Mouse (Mus musculus) limb, embryonic 11.5 days (tissue): Measurements from ENCODE around the gene Gm45713. TPM values are rescaled to one million over a fixed set of nuclear protein-coding genes. Genes with fewer than 3 reads are reported as not detected.
A peak's percentile ranks its signal among the peaks of the same experiment; 100 is the strongest.
"Not testable (repeated sequence)": the region's sequence is repeated elsewhere in the genome, so short reads cannot be mapped to it uniquely, and the experiment has no call there.

Experiments used
- ATAC-seq: fragments of 200-750 bp; cut with Nextera tagmentation; 2 replicates; pipeline ENCODE4 v1.8.0; 2017; ENCODE audit warnings: low read depth; ENCODE audit not compliant: insufficient number of reproducible peaks, low FRiP score, low TSS enrichment
- DNase-seq: peaks from one replicate; pipeline ENCODE4 v3.0.0-alpha.2; 2015; ENCODE audit warnings: low spot score
- H3K27ac ChIP-seq: fragments of 300-500 bp; sonication (generic); replicated peaks from 2 replicates; pipeline ENCODE4 v1.5.1; 2014; ENCODE audit warnings: low read depth, mild to moderate bottlenecking, low read length
- H3K27me3 ChIP-seq: fragments of 300-500 bp; sonication (generic); 2 replicates; pipeline ENCODE4 v1.6.1; 2014; ENCODE audit warnings: mild to moderate bottlenecking, low read length, mixed read lengths; ENCODE audit not compliant: control insufficient read depth, insufficient read depth
- H3K36me3 ChIP-seq: fragments of 300-500 bp; sonication (generic); 2 replicates; pipeline ENCODE4 v1.6.1; 2014; ENCODE audit warnings: mild to moderate bottlenecking, low read length, moderate library complexity, mixed read lengths; ENCODE audit not compliant: control insufficient read depth, insufficient read depth
- H3K4me1 ChIP-seq: fragments of 300-500 bp; sonication (generic); 2 replicates; pipeline ENCODE4 v1.6.1; 2014; ENCODE audit warnings: low read length, mixed read lengths; ENCODE audit not compliant: control insufficient read depth, insufficient read depth
- H3K4me2 ChIP-seq: fragments of 300-500 bp; sonication (generic); 2 replicates; pipeline ENCODE4 v1.6.1; 2014; ENCODE audit warnings: low read depth, mild to moderate bottlenecking, moderate library complexity; ENCODE audit not compliant: severe bottlenecking
- H3K4me3 ChIP-seq: fragments of 300-500 bp; sonication (generic); 2 replicates; pipeline ENCODE4 v1.5.1; 2014; ENCODE audit warnings: low read depth, low read length
- H3K9ac ChIP-seq: fragments of 300-500 bp; sonication (generic); 2 replicates; pipeline ENCODE4 v1.6.1; 2014; ENCODE audit warnings: mild to moderate bottlenecking, low read length
- H3K9me3 ChIP-seq: fragments of 300-500 bp; sonication (generic); 2 replicates; pipeline ENCODE4 v1.6.1; 2016; ENCODE audit warnings: low read length; ENCODE audit not compliant: control insufficient read depth
- WGBS: fragments of 180-500 bp; shearing (Covaris S2); extraction: QIAGEN DNeasy Blood & Tissue Kit; methylation state at CpG from one replicate; pipeline ENCODE4 v1.1.7; 2014; 5-methylcytosine and 5-hydroxymethylcytosine counted together
- polyA plus RNA-seq: library from polyadenylated mRNA; unstranded; fragments of >200 nt; fragmentation: Nextera tagmentation; extraction: Ambion mirVana; gene quantifications from 2 replicates; pipeline ENCODE4 v1.2.1, GENCODE M21; 2014

The Gm45713 gene
- polyA plus RNA-seq, 1 experiment from 2014 or later, result 0.45 TPM

DNA sequence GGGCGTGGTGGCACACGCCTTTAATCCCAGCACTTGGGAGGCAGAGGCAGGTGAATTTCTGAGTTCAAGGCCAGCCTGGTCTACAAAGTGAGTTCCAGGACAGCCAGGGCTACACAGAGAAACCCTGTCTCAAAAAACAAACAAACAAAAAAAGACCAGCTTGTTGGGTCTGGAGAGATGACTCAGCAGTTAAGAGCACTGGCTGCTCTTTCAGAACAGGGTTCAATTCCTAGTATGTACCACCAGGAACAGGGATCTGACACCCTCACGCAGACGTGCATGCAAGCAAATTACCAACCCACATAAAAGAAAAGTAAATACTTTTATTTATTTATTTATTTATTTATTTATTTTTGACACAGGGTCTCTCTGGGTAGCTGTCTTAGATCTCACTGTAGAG, 25.9 kb downstream of the Gm45713 start:
- H3K27ac ChIP-seq, H3K4me3 ChIP-seq, H3K4me2 ChIP-seq, DNase-seq, ATAC-seq, H3K4me1 ChIP-seq, H3K9ac ChIP-seq, H3K27me3 ChIP-seq, H3K36me3 ChIP-seq, H3K9me3 ChIP-seq: not testable (repeated sequence)
- WGBS, result 91% methylated on average over 4 of the region's 4 CpGs

DNA sequence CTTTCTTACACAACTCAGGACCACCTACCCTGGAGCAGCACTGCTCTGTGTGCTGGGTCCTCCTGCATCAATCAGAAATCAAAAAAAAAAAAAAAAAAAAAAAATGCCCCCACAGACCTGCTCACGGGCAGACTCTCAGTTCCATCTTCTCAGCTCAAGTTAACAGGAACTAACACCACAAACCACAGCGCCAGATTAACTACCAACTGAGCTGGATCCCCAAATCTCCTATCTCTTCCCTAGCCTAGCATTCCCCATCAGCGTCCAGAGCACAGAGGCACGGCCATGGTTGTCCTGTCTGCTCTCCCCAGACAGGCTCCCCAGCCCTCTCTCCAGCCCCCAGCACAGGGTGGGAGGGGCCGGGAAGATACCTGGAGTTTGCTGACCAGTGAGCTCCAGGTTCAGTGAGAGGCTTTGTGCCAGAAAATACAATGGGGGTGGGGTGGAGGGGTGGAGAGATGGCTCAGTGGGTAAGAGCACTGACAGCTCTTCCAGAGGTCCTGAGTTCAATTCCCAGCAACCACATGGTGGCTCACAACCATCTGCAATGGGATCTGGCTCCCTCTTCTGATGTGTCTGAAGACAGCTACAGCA, 28.9 kb downstream of the Gm45713 start:
- no peak overlapping the region for H3K4me3 ChIP-seq
- no peaks in the 10 kb centered on the region for H3K36me3 ChIP-seq
- DNase-seq (no peak), ATAC-seq (no peak; the same call in 1 of the 2 replicates)
- no peak overlapping the region for H3K4me2 ChIP-seq
- H3K27ac ChIP-seq, result no peak overlapping the region
- 67% methylated on average over 5 of the region's 5 CpGs for WGBS
- H3K4me1 ChIP-seq, result peaks cover 16% of the 10 kb centered on the region
- H3K9me3 ChIP-seq, result no peaks in the 10 kb centered on the region
- H3K9ac ChIP-seq, result no peak overlapping the region
- H3K27me3 ChIP-seq, result no peaks in the 10 kb centered on the region

GRCm38 (mm10) chr7:45106441-45106840, 29.6 kb downstream of the Gm45713 start:
- no peak overlapping the region for H3K4me2 ChIP-seq
- peaks cover 16% of the 10 kb centered on the region for H3K4me1 ChIP-seq
- no peak overlapping the region for H3K27ac ChIP-seq

GRCm38 (mm10) chr7:45105491-45105890, 30.5 kb downstream of the Gm45713 start:
- H3K4me2 ChIP-seq, result no peak overlapping the region
- no peaks in the 10 kb centered on the region for H3K36me3 ChIP-seq
- no peak overlapping the region for H3K27ac ChIP-seq
- no peaks in the 10 kb centered on the region for H3K27me3 ChIP-seq
- H3K4me1 ChIP-seq, result peaks cover 16% of the 10 kb centered on the region
- H3K4me3 ChIP-seq, result no peak overlapping the region
- 72% methylated on average over 8 of the region's 8 CpGs for WGBS
- DNase-seq (no peak), ATAC-seq (no peak)
- no peak overlapping the region for H3K9ac ChIP-seq
- H3K9me3 ChIP-seq, result no peaks in the 10 kb centered on the region

More at GRCm38 (mm10) chr7:45106441-45106840, 29.6 kb downstream of the Gm45713 start:
- Histone ChIP-seq H3K9ac (no peak overlapping the region), H3K27me3 (no peaks in the 10 kb centered on the region), H3K9me3 (no peaks in the 10 kb centered on the region), H3K4me3 (no peak overlapping the region), H3K36me3 (no peaks in the 10 kb centered on the region)
- DNase-seq (no peak), ATAC-seq (no peak)
- WGBS, result 47% methylated on average over 6 of the region's 6 CpGs

- no peak overlapping the region for H3K4me3 ChIP-seq
- H3K4me2 ChIP-seq, result no peak overlapping the region
- peaks cover 16% of the 10 kb centered on the region for H3K4me1 ChIP-seq
- no peak overlapping the region for H3K9ac ChIP-seq
- 81% methylated on average over 5 of the region's 5 CpGs for WGBS
- DNase-seq (no peak), ATAC-seq (no peak)
- no peaks in the 10 kb centered on the region for H3K36me3 ChIP-seq
- no peaks in the 10 kb centered on the region for H3K27me3 ChIP-seq
- H3K9me3 ChIP-seq, result no peaks in the 10 kb centered on the region
- no peak overlapping the region for H3K27ac ChIP-seq
Measured at GRCm38 (mm10) chr7:45104941-45105340, 31.1 kb downstream of the Gm45713 start.

DNA sequence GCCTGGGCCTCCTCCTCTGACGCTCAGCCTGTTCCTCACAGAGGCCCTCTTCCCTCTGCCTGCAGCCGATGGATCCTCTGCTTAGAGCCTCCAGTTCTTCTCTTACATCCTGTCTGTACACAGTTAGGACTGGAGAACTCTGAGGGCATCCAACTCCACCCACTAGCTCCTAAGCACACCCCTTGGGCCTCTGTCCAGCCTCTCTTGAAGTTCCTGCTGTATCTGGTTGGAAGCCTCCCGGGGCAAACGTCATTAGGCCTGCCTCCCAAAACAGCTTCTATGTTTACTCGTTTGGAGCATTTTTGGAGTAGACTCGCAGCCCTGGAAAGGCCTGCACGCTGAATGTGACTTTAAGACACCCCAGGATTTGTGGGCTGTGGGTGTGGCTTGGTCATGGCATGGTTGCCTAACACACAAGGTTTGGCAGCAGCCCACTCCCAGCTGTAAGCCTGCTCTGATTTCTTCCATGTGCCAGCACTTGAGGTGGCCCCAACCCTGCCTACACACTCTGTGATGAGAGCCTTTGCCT, 32.3 kb downstream of the Gm45713 start, which contains the start of gene Fcgrt:
Fcgrt (minus strand) TSS at position 200 of the 529 bp plus-strand sequence.
- DNase-seq (no peak), ATAC-seq (no peak)
- H3K9ac ChIP-seq, result peak within 1 kb of the TSS; percentile 28; the same call in 1 of the 2 replicates
- H3K27me3 ChIP-seq, result no peaks in the 10 kb centered on the region
- H3K9me3 ChIP-seq, result no peaks in the 10 kb centered on the region
- peaks cover 16% of the 10 kb centered on the region for H3K4me1 ChIP-seq
- 47% methylated on average over 7 of the region's 7 CpGs for WGBS
- H3K36me3 ChIP-seq, result no peaks in the 10 kb centered on the region
- no peak within 1 kb of the TSS for H3K4me3 ChIP-seq
- no peak within 1 kb of the TSS for H3K4me2 ChIP-seq
- H3K27ac ChIP-seq, result peak within 1 kb of the TSS; percentile 52; the same call in 1 of the 2 replicates

DNA sequence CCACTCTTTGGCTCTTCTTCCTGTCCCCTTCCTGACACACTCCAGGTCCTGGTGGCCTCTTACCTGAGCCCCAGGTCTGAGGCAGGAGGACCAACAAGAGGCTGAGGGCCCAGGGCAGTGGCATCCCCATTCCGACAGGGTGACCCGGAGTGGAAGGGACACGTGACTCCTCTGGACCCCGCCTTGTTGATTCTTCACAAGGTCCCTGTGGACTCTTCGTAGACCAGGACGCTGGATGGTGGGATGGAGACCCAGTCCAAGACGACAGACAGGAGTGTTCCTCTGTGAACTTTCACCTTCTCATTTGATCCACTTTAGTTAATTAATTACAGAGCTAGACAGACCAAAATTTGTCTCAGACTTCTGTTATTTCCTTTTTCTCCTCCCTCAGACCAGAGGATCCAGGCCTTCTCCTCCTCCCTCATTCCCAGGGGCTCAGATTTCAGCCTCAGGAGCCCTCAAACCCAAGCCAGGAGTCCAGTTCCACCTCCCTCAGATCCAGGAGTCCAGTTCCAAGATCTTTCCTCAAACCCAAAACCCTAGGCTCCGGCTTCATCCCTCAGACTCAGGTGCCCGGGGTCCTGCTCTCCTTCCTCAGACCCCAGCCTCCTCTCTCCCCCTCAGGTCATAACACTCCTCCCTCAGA, 33.0 kb downstream of the Gm45713 start:
- ATAC-seq (no peak), DNase-seq (no peak)
- H3K4me2 ChIP-seq, result no peak overlapping the region
- H3K27ac ChIP-seq, result peak overlapping the region; percentile 43; the same call in 1 of the 2 replicates
- 78% methylated on average over 9 of the region's 9 CpGs for WGBS
- peak overlapping the region; percentile 28; the same call in 1 of the 2 replicates for H3K9ac ChIP-seq
- H3K4me3 ChIP-seq, result no peak overlapping the region
- no peaks in the 10 kb centered on the region for H3K36me3 ChIP-seq
- peaks cover 16% of the 10 kb centered on the region for H3K4me1 ChIP-seq
- H3K27me3 ChIP-seq, result no peaks in the 10 kb centered on the region
- no peaks in the 10 kb centered on the region for H3K9me3 ChIP-seq

- Histone ChIP-seq H3K4me3 (no peak overlapping the region), H3K4me2 (no peak overlapping the region), H3K36me3 (no peaks in the 10 kb centered on the region), H3K9me3 (no peaks in the 10 kb centered on the region), H3K27me3 (no peaks in the 10 kb centered on the region), H3K9ac (no peak overlapping the region), H3K4me1 (peaks cover 16% of the 10 kb centered on the region), H3K27ac (no peak overlapping the region)
- DNase-seq, result no peak
- ATAC-seq, result no peak
- WGBS, result 90% methylated on average over 11 of the region's 11 CpGs
Measured at GRCm38 (mm10) chr7:45102441-45102840, 33.6 kb downstream of the Gm45713 start.
